Mouse (Mus musculus) hindbrain, embryonic 10.5 days (tissue): ENCODE measurements around the gene Tfrc. TPM values are rescaled to one million over a fixed set of nuclear protein-coding genes. Genes with fewer than 3 reads are reported as not detected.
A peak's percentile ranks its signal among the peaks of the same experiment; 100 is the strongest.

Source experiments
- DNase-seq: peaks from one replicate; pipeline ENCODE4 v3.0.0-alpha.2; 2017; ENCODE audit warnings: low spot score
- H3K27ac ChIP-seq: fragments of 300-500 bp; sonication (generic); 2 replicates; pipeline ENCODE4 v1.5.1; 2016; ENCODE audit warnings: mild to moderate bottlenecking, moderate library complexity
- H3K27me3 ChIP-seq: fragments of 300-500 bp; sonication (generic); 2 replicates; pipeline ENCODE4 v1.6.1; 2016; ENCODE audit warnings: mild to moderate bottlenecking; ENCODE audit not compliant: poor library complexity, insufficient read depth, severe bottlenecking
- H3K36me3 ChIP-seq: fragments of 300-500 bp; sonication (generic); 2 replicates; pipeline ENCODE4 v1.6.1; 2016; ENCODE audit warnings: mild to moderate bottlenecking, moderate library complexity
- H3K4me1 ChIP-seq: fragments of 300-500 bp; sonication (generic); replicated peaks from 2 replicates; pipeline ENCODE4 v1.6.1; 2016; ENCODE audit warnings: mild to moderate bottlenecking
- H3K4me3 ChIP-seq: fragments of 300-500 bp; sonication (generic); 2 replicates; pipeline ENCODE4 v1.5.1; 2016; ENCODE audit warnings: mild to moderate bottlenecking, moderate library complexity
- H3K9me3 ChIP-seq: fragments of 300-500 bp; sonication (generic); 2 replicates; pipeline ENCODE4 v1.6.1; 2016; ENCODE audit warnings: mild to moderate bottlenecking, moderate library complexity
- WGBS: fragments of 180-500 bp; shearing (Covaris S2); methylation state at CpG from one replicate; pipeline ENCODE4 v1.1.7; 2016; 5-methylcytosine and 5-hydroxymethylcytosine counted together
- polyA plus RNA-seq: library from polyadenylated mRNA; unstranded; fragments of >200 nt; fragmentation: Nextera tagmentation; extraction: Ambion mirVana; gene quantifications from 2 replicates; pipeline ENCODE4 v1.2.1, GENCODE M21; 2016

Tfrc gene
- polyA plus RNA-seq, 1 experiment from 2014 or later, result 42.5 TPM

- WGBS, result 3% methylated on average over 21 of the region's 21 CpGs
- Histone ChIP-seq H3K36me3 (peaks cover under 1% of the 10 kb centered on the region; the same call in 1 of the 2 replicates), H3K27me3 (no peaks in the 10 kb centered on the region), H3K4me1 (peaks cover 68% of the 10 kb centered on the region), H3K4me3 (peak overlapping the region; percentile 49), H3K9me3 (no peaks in the 10 kb centered on the region), H3K27ac (peak overlapping the region; percentile 69)
- no peak for DNase-seq
Measured at GRCm38 (mm10) chr16:32658743-32659171, 50.0 kb downstream of the Tfrc start.

GRCm38 (mm10) chr16:32659385-32659784 lies 50.7 kb downstream of the Tfrc start:
- WGBS, result 8% methylated on average over 8 of the region's 8 CpGs
- Histone ChIP-seq H3K9me3 (no peaks in the 10 kb centered on the region), H3K36me3 (peaks cover 4% of the 10 kb centered on the region; the same call in 1 of the 2 replicates), H3K4me3 (peak overlapping the region; percentile 49), H3K27me3 (no peaks in the 10 kb centered on the region), H3K4me1 (peaks cover 64% of the 10 kb centered on the region), H3K27ac (peak overlapping the region; percentile 69)
- peak; percentile 68 for DNase-seq

GRCm38 (mm10) chr16:32660095-32660494 lies 51.4 kb downstream of the Tfrc start:
- Histone ChIP-seq H3K27me3 (no peaks in the 10 kb centered on the region), H3K4me3 (no peak overlapping the region), H3K9me3 (no peaks in the 10 kb centered on the region), H3K27ac (peak overlapping the region; percentile 69; the same call in 1 of the 2 replicates), H3K36me3 (peaks cover 4% of the 10 kb centered on the region; the same call in 1 of the 2 replicates), H3K4me1 (peaks cover 66% of the 10 kb centered on the region)
- 77% methylated on average over 1 of the region's 1 CpGs for WGBS
- no peak for DNase-seq

GRCm38 (mm10) chr16:32660557-32661321 lies 52.0 kb downstream of the Tfrc start:
- no peaks in the 10 kb centered on the region for H3K27me3 ChIP-seq
- DNase-seq, result no peak
- no peak overlapping the region for H3K4me3 ChIP-seq
- peak overlapping the region; percentile 69 for H3K27ac ChIP-seq
- no peaks in the 10 kb centered on the region for H3K9me3 ChIP-seq
- WGBS, result 36% methylated on average over 10 of the region's 10 CpGs
- H3K36me3 ChIP-seq, result peaks cover 4% of the 10 kb centered on the region; the same call in 1 of the 2 replicates
- H3K4me1 ChIP-seq, result peaks cover 72% of the 10 kb centered on the region

GRCm38 (mm10) chr16:32661493-32661921 lies 52.8 kb downstream of the Tfrc start:
- Histone ChIP-seq H3K27me3 (no peaks in the 10 kb centered on the region), H3K4me3 (no peak overlapping the region; the same call in 1 of the 2 replicates), H3K9me3 (no peaks in the 10 kb centered on the region), H3K36me3 (peaks cover 4% of the 10 kb centered on the region; the same call in 1 of the 2 replicates), H3K27ac (peak overlapping the region; percentile 69), H3K4me1 (peaks cover 80% of the 10 kb centered on the region)
- 58% methylated on average over 10 of the region's 10 CpGs for WGBS
- DNase-seq, result peak; percentile 35

GRCm38 (mm10) chr16:32662372-32662771 lies 53.7 kb downstream of the Tfrc start:
- H3K4me3 ChIP-seq, result no peak overlapping the region
- H3K9me3 ChIP-seq, result no peaks in the 10 kb centered on the region
- no peak for DNase-seq
- H3K4me1 ChIP-seq, result peaks cover 84% of the 10 kb centered on the region
- 86% methylated on average over 7 of the region's 7 CpGs for WGBS
- peaks cover 4% of the 10 kb centered on the region; the same call in 1 of the 2 replicates for H3K36me3 ChIP-seq
- H3K27ac ChIP-seq, result peak overlapping the region; percentile 69
- H3K27me3 ChIP-seq, result no peaks in the 10 kb centered on the region

- Histone ChIP-seq H3K27me3 (no peaks in the 10 kb centered on the region), H3K4me1 (peaks cover 88% of the 10 kb centered on the region), H3K27ac (peak overlapping the region; percentile 54; the same call in 1 of the 2 replicates)
Measured at GRCm38 (mm10) chr16:32663231-32663858, 54.6 kb downstream of the Tfrc start.

GRCm38 (mm10) chr16:32664211-32664610 lies 55.5 kb downstream of the Tfrc start:
- Histone ChIP-seq H3K27me3 (no peaks in the 10 kb centered on the region), H3K9me3 (no peaks in the 10 kb centered on the region), H3K27ac (no peak overlapping the region), H3K36me3 (peaks cover 14% of the 10 kb centered on the region), H3K4me3 (no peak overlapping the region), H3K4me1 (peaks cover 81% of the 10 kb centered on the region)
- no peak for DNase-seq
- WGBS, result 84% methylated on average over 2 of the region's 2 CpGs

More at GRCm38 (mm10) chr16:32663231-32663858, 54.6 kb downstream of the Tfrc start:
- no peak overlapping the region for H3K4me3 ChIP-seq
- WGBS, result 83% methylated on average over 9 of the region's 9 CpGs
- DNase-seq, result no peak
- no peaks in the 10 kb centered on the region for H3K9me3 ChIP-seq
- peaks cover 8% of the 10 kb centered on the region for H3K36me3 ChIP-seq

GRCm38 (mm10) chr16:32665851-32666665 lies 57.3 kb downstream of the Tfrc start:
- Histone ChIP-seq H3K27ac (peak overlapping the region; percentile 77), H3K36me3 (peaks cover 32% of the 10 kb centered on the region), H3K4me3 (peak overlapping the region; percentile 14; the same call in 1 of the 2 replicates), H3K9me3 (no peaks in the 10 kb centered on the region), H3K4me1 (peaks cover 64% of the 10 kb centered on the region), H3K27me3 (no peaks in the 10 kb centered on the region)
- DNase-seq, result peak; percentile 42
- 41% methylated on average over 11 of the region's 11 CpGs for WGBS

GRCm38 (mm10) chr16:32666671-32667551 lies 58.2 kb downstream of the Tfrc start:
- Histone ChIP-seq H3K4me3 (no peak overlapping the region), H3K36me3 (peaks cover 41% of the 10 kb centered on the region), H3K27ac (peak overlapping the region; percentile 77), H3K27me3 (no peaks in the 10 kb centered on the region), H3K9me3 (no peaks in the 10 kb centered on the region), H3K4me1 (peaks cover 60% of the 10 kb centered on the region)
- no peak for DNase-seq
- WGBS, result 73% methylated on average over 9 of the region's 9 CpGs

GRCm38 (mm10) chr16:32667552-32667872 lies 58.8 kb downstream of the Tfrc start:
- Histone ChIP-seq H3K27ac (peak overlapping the region; percentile 77), H3K27me3 (no peaks in the 10 kb centered on the region), H3K4me3 (no peak overlapping the region), H3K4me1 (peaks cover 54% of the 10 kb centered on the region), H3K9me3 (no peaks in the 10 kb centered on the region), H3K36me3 (peaks cover 47% of the 10 kb centered on the region)
- DNase-seq, result no peak
- WGBS, result 78% methylated on average over 3 of the region's 3 CpGs

- H3K9me3 ChIP-seq, result no peaks in the 10 kb centered on the region
- DNase-seq, result no peak
- WGBS, result 73% methylated on average over 10 of the region's 10 CpGs
Measured at GRCm38 (mm10) chr16:32668030-32668429, 59.3 kb downstream of the Tfrc start.

More at GRCm38 (mm10) chr16:32668030-32668429, 59.3 kb downstream of the Tfrc start:
- Histone ChIP-seq H3K4me1 (peaks cover 50% of the 10 kb centered on the region), H3K27ac (peak overlapping the region; percentile 77), H3K36me3 (peaks cover 52% of the 10 kb centered on the region), H3K4me3 (no peak overlapping the region), H3K27me3 (no peaks in the 10 kb centered on the region)
